Mouse (Mus musculus) bone marrow, adult 2 months (tissue): Measurements from ENCODE around the gene Daam2. TPM values are rescaled to one million over a fixed set of nuclear protein-coding genes. Genes with fewer than 3 reads are reported as not detected.

Experiments
- H3K27ac ChIP-seq: fragments of 200-500 bp; 2 replicates; pipeline ENCODE4 v1.5.1; 2012; ENCODE audit warnings: low read depth, mild to moderate bottlenecking, control low read depth, inconsistent platforms, low read length; ENCODE audit not compliant: control insufficient read depth, poor library complexity, insufficient read depth
- H3K4me1 ChIP-seq: fragments of 200-500 bp; 2 replicates; pipeline ENCODE4 v1.6.1; 2011; ENCODE audit warnings: low read length; ENCODE audit not compliant: control insufficient read depth, insufficient read depth
- H3K4me3 ChIP-seq: fragments of 200-500 bp; replicated peaks from 2 replicates; pipeline ENCODE3; 2011; ENCODE audit warnings: mild to moderate bottlenecking, low read depth, low read length, control low read depth; ENCODE audit not compliant: control insufficient read depth
- CTCF ChIP-seq: fragments of 200-500 bp; IDR thresholded peaks from 2 replicates; pipeline ENCODE4 v1.5.1; 2011; ENCODE audit warnings: low read length, control low read depth; ENCODE audit not compliant: control insufficient read depth, insufficient read depth
- POLR2A ChIP-seq: fragments of 200-500 bp; IDR thresholded peaks from 2 replicates; pipeline ENCODE4 v1.6.1; 2011; ENCODE audit warnings: low read depth, mild to moderate bottlenecking, control low read depth, low read length, borderline replicate concordance; ENCODE audit not compliant: control insufficient read depth
- WGBS: fragments of 180-500 bp; shearing (Covaris S2); methylation state at CpG from one replicate; pipeline ENCODE4 v1.1.7; 2018; 5-methylcytosine and 5-hydroxymethylcytosine counted together
- polyA plus RNA-seq: library from polyadenylated mRNA; stranded (reverse); fragments of >200 nt; gene quantifications from 2 replicates; pipeline ENCODE4 v1.2.4, GENCODE M21; 2011; ENCODE audit warnings: low replicate concordance; ENCODE audit not compliant: missing spikeins, insufficient read depth, insufficient read length

Gene Daam2
- polyA plus RNA-seq, 1 experiment = 1.4 TPM

GRCm38 (mm10) chr17:49515678-49516077 is 48.5 kb downstream of the Daam2 start:
- WGBS = 64% methylated on average over 4 of the region's 4 CpGs
- no peak for TF ChIP-seq CTCF
- no peak overlapping the region for H3K4me3 ChIP-seq
- H3K4me1 ChIP-seq = no peaks in the 10 kb centered on the region
- H3K27ac ChIP-seq = no peak overlapping the region

GRCm38 (mm10) chr17:49515141-49515540 is 49.0 kb downstream of the Daam2 start:
- WGBS = 83% methylated on average over 3 of the region's 3 CpGs

GRCm38 (mm10) chr17:49512671-49513085 is 51.5 kb downstream of the Daam2 start:
- Histone ChIP-seq H3K4me3 (no peak overlapping the region), H3K4me1 (no peaks in the 10 kb centered on the region), H3K27ac (no peak overlapping the region)
- no peak for TF ChIP-seq POLR2A
- no peak for TF ChIP-seq CTCF
- 17% methylated on average over 5 of the region's 5 CpGs for WGBS

More at GRCm38 (mm10) chr17:49515141-49515540, 49.0 kb downstream of the Daam2 start:
- Histone ChIP-seq H3K4me1 (no peaks in the 10 kb centered on the region), H3K4me3 (no peak overlapping the region), H3K27ac (no peak overlapping the region)
- TF ChIP-seq POLR2A (no peak), CTCF (no peak)

GRCm38 (mm10) chr17:49509431-49509830 is 54.7 kb downstream of the Daam2 start:
- H3K4me3 ChIP-seq = no peak overlapping the region
- TF ChIP-seq CTCF (no peak), POLR2A (no peak)
- H3K4me1 ChIP-seq = no peaks in the 10 kb centered on the region; the same call in 1 of the 2 replicates
- WGBS = 86% methylated on average over 16 of the region's 16 CpGs
- no peak overlapping the region for H3K27ac ChIP-seq

GRCm38 (mm10) chr17:49503246-49503900 is 60.8 kb downstream of the Daam2 start:
- Histone ChIP-seq H3K4me1 (no peaks in the 10 kb centered on the region; the same call in 1 of the 2 replicates), H3K27ac (no peak overlapping the region), H3K4me3 (no peak overlapping the region)
- no peak for TF ChIP-seq CTCF
- no peak for TF ChIP-seq POLR2A
- 50% methylated on average over 6 of the region's 6 CpGs for WGBS

- H3K4me3 ChIP-seq = no peak overlapping the region
- no peaks in the 10 kb centered on the region for H3K4me1 ChIP-seq
- 65% methylated on average over 2 of the region's 2 CpGs for WGBS
- no peak overlapping the region for H3K27ac ChIP-seq
- TF ChIP-seq POLR2A = no peak
- TF ChIP-seq CTCF = no peak
These were observed 63.9 kb downstream of the Daam2 start for GRCm38 (mm10) chr17:49500234-49500633.

- Histone ChIP-seq H3K4me3 (no peak overlapping the region), H3K27ac (no peak overlapping the region), H3K4me1 (no peaks in the 10 kb centered on the region)
- 68% methylated on average over 2 of the region's 2 CpGs for WGBS
- no peak for TF ChIP-seq POLR2A
- no peak for TF ChIP-seq CTCF
These were observed 64.5 kb downstream of the Daam2 start for GRCm38 (mm10) chr17:49499635-49500034.

GRCm38 (mm10) chr17:49498169-49498568 is 66.0 kb downstream of the Daam2 start:
- 76% methylated on average over 3 of the region's 3 CpGs for WGBS
- Histone ChIP-seq H3K4me3 (no peak overlapping the region), H3K27ac (no peak overlapping the region), H3K4me1 (no peaks in the 10 kb centered on the region; the same call in 1 of the 2 replicates)
- TF ChIP-seq CTCF = no peak
- TF ChIP-seq POLR2A = no peak

- 81% methylated on average over 4 of the region's 4 CpGs for WGBS
- H3K27ac ChIP-seq = no peak overlapping the region
- TF ChIP-seq POLR2A = no peak
- no peak for TF ChIP-seq CTCF
- no peaks in the 10 kb centered on the region; the same call in none of the 2 replicates for H3K4me1 ChIP-seq
- H3K4me3 ChIP-seq = no peak overlapping the region
These were observed 70.9 kb downstream of the Daam2 start for GRCm38 (mm10) chr17:49493276-49493675.
